Mouse (Mus musculus) ovary, adult 18-20 months (tissue): ENCODE data around the gene Tsen2.

Source experiments
- DNase-seq: peaks from one replicate; pipeline ENCODE4 v3.0.0; 2022; ENCODE audit warnings: low spot score, mixed read lengths

Tsen2 gene

GRCm38 (mm10) chr6:115541676-115542275 lies 2.7 kb upstream of the Tsen2 start:
- no peak for DNase-seq

GRCm38 (mm10) chr6:115542341-115542740 lies 2.1 kb upstream of the Tsen2 start:
- no peak for DNase-seq

- no peak for DNase-seq
These were observed 1.8 kb downstream of the Tsen2 start for GRCm38 (mm10) chr6:115546276-115546675.

GRCm38 (mm10) chr6:115555485-115555884 lies 11.0 kb downstream of the Tsen2 start:
- no peak for DNase-seq

GRCm38 (mm10) chr6:115558176-115558575 lies 13.7 kb downstream of the Tsen2 start:
- no peak for DNase-seq

- peak; percentile 25 for DNase-seq
These were observed 15.5 kb downstream of the Tsen2 start for GRCm38 (mm10) chr6:115559651-115560632.

- no peak for DNase-seq
These were observed 21.1 kb downstream of the Tsen2 start for GRCm38 (mm10) chr6:115565479-115566045.

GRCm38 (mm10) chr6:115574171-115574570 lies 29.7 kb downstream of the Tsen2 start:
- no peak for DNase-seq

GRCm38 (mm10) chr6:115577407-115577806 lies 32.9 kb downstream of the Tsen2 start:
- no peak for DNase-seq

- no peak for DNase-seq
These were observed 33.5 kb downstream of the Tsen2 start for GRCm38 (mm10) chr6:115577941-115578340.

GRCm38 (mm10) chr6:115580810-115581209 lies 36.3 kb downstream of the Tsen2 start:
- no peak for DNase-seq

- no peak for DNase-seq
These were observed 38.1 kb downstream of the Tsen2 start for GRCm38 (mm10) chr6:115582328-115583115.

GRCm38 (mm10) chr6:115583430-115584125 lies 39.1 kb downstream of the Tsen2 start:
- DNase-seq = no peak

GRCm38 (mm10) chr6:115584176-115584575 lies 39.7 kb downstream of the Tsen2 start:
- no peak for DNase-seq

- DNase-seq = no peak
These were observed 41.9 kb downstream of the Tsen2 start for GRCm38 (mm10) chr6:115586321-115586720.

GRCm38 (mm10) chr6:115591692-115592359 lies 47.4 kb downstream of the Tsen2 start:
- DNase-seq = no peak

GRCm38 (mm10) chr6:115592458-115592857 lies 48.0 kb downstream of the Tsen2 start, which contains the start of gene Mkrn2os:
Mkrn2os (minus strand) TSS chr6:115592576.
- DNase-seq = no peak

GRCm38 (mm10) chr6:115593252-115593651 lies 48.8 kb downstream of the Tsen2 start:
- DNase-seq = no peak

- DNase-seq = no peak
These were observed 50.0 kb downstream of the Tsen2 start for GRCm38 (mm10) chr6:115594463-115594862.

GRCm38 (mm10) chr6:115595667-115596066 lies 51.2 kb downstream of the Tsen2 start:
- DNase-seq = no peak

- no peak for DNase-seq
These were observed 56.9 kb downstream of the Tsen2 start for GRCm38 (mm10) chr6:115601322-115601714.
